Mouse (Mus musculus): Measurements from ENCODE around the gene Ptprn2.

- TF ChIP-seq CTCF (IDR thresholded peaks at IDR 0.05; ENCODE audit: borderline replicate concordance, control insufficient read depth, extremely low read depth, insufficient read depth, low read length, poor library complexity) (no peak), POLR2A (IDR thresholded peaks at IDR 0.05; ENCODE audit: control insufficient read depth, extremely low read depth, insufficient read depth, low read length, poor library complexity) (no peak)
Observed at GRCm38 (mm10) chr12:117033172-117033571, 547.7 kb downstream of the Ptprn2 start.
